Mouse (Mus musculus) ES-Bruce4 (cell line): Measurements from ENCODE around the gene Pax6.

Experiments
- CTCF ChIP-seq: IDR thresholded peaks from one replicate; pipeline ENCODE4 v1.8.1; 2011; ENCODE audit warnings: low read depth, low read length
- EP300 ChIP-seq: IDR thresholded peaks from 2 replicates; pipeline ENCODE4 v1.6.1; 2011; ENCODE audit warnings: low read depth, low read length; ENCODE audit not compliant: insufficient read depth
- POLR2A ChIP-seq: IDR thresholded peaks from one replicate; pipeline ENCODE4 v1.8.1; 2011; ENCODE audit warnings: low read length; ENCODE audit not compliant: insufficient read depth

DNA sequence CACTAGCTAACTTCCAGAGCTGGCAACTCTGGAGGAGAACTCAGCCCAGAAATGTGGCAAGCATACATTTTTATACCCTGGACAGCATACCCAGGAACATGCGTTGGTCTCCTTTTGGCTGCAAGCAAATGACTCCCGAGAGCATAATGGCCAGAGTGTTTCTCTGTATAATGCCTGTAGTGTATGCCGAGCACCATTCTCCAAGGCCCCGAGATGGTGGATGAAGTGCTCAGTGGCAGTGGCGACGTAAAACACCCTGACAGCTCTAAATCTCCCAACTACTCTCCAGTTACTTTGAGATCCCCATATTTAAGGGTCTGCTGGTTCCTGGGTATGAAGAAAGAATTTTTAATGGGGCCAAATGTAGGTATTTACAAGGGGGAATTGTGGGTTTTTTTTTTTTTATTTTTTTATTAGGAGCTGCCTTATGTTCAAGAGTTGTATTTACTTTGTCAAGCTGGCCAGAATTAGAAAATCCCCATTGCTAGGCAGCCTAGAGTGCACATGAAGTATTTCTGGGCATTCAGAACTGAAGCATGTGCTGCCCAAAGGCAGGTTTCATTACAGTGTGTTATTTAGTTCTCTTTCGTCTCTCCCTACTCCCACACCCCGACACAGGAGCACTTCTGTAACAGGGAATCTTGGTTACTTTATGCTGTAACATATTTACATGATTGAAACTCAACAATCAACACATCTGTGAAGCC is 46.9 kb downstream of the Pax6 start:
- no peak for TF ChIP-seq POLR2A
- TF ChIP-seq EP300, result no peak
- TF ChIP-seq CTCF, result no peak
